Comparison of ENCODE assay signal across 21 mouse cellular contexts in genomic region chr13:75852027-75852426, GRCm38 (mm10). TPM values are rescaled to one million over a fixed set of nuclear protein-coding genes. Genes with fewer than 3 reads are reported as not detected.
DNase-seq lines count a peak whose midpoint lies in the region; ATAC-seq and TF ChIP-seq lines count a peak whose summit lies in the region.
"Had no signal": no experiment of that assay in that cellular context is flagged by ENCODE, and none has a peak within 500 bp of the region (broad histone marks: within the 10 kb centered on the region; RNA-seq: fewer than 3 reads in every experiment).

No protein-coding gene starts in this region.

- no peaks in the 10 kb centered on the region for H3K36me3 ChIP-seq in midbrain, embryonic 11.5 days (ENCODE audit: control insufficient read depth, insufficient read depth, low read length)
- no peaks in the 10 kb centered on the region for H3K36me3 ChIP-seq in midbrain, embryonic 14.5 days (ENCODE audit: control insufficient read depth, insufficient read depth, low read length)
- H3K36me3 ChIP-seq: embryonic facial prominence, embryonic 10.5 days; embryonic facial prominence, embryonic 12.5 days; forebrain, embryonic 15.5 days had no signal

- no peak for ATAC-seq in midbrain, embryonic 11.5 days (ENCODE audit: low FRiP score)
- no peak for ATAC-seq in midbrain, embryonic 14.5 days (ENCODE audit: low FRiP score, low TSS enrichment)
- peak; percentile 59 for ATAC-seq in activated CD4-positive, CD25-positive, alpha-beta regulatory T cell, adult 4 months
- peak; percentile 52 for ATAC-seq in inflammation-experienced regulatory T-cells, adult 6 months
- ATAC-seq: forebrain, embryonic 13.5 days; forebrain, embryonic 15.5 days; forebrain, postnatal 0 days; Patski had no signal

- no peak overlapping the region for H3K4me3 ChIP-seq in midbrain, embryonic 11.5 days (ENCODE audit: low read depth, low read length)
- H3K4me3 ChIP-seq in midbrain, embryonic 14.5 days (replicated peaks; ENCODE audit: low read depth, low read length), result no peak overlapping the region
- no peak overlapping the region for H3K4me3 ChIP-seq in cerebellum, adult 2 months (replicated peaks; ENCODE audit: insufficient read depth, low read depth, low read length)
- H3K4me3 ChIP-seq: embryonic facial prominence, embryonic 10.5 days; embryonic facial prominence, embryonic 12.5 days; forebrain, embryonic 13.5 days; forebrain, embryonic 15.5 days had no signal

- no peak overlapping the region for H3K27ac ChIP-seq in midbrain, embryonic 11.5 days (ENCODE audit: low read depth, low read length)
- H3K27ac ChIP-seq in midbrain, embryonic 14.5 days (replicated peaks; ENCODE audit: low read depth, low read length), result no peak overlapping the region
- no peak overlapping the region for H3K27ac ChIP-seq in cerebellum, adult 2 months (ENCODE audit: insufficient read depth, low read length)
- H3K27ac ChIP-seq: embryonic facial prominence, embryonic 10.5 days; embryonic facial prominence, embryonic 12.5 days; forebrain, embryonic 13.5 days; forebrain, embryonic 15.5 days had no signal

- no peaks in the 10 kb centered on the region for H3K27me3 ChIP-seq in midbrain, embryonic 11.5 days (ENCODE audit: control insufficient read depth, insufficient read depth, low read length)
- H3K27me3 ChIP-seq in midbrain, embryonic 14.5 days (ENCODE audit: control insufficient read depth, insufficient read depth, low read length), result no peaks in the 10 kb centered on the region
- no peaks in the 10 kb centered on the region for H3K27me3 ChIP-seq in cerebellum, adult 2 months (ENCODE audit: control insufficient read depth, insufficient read depth, low read length)
- H3K27me3 ChIP-seq: CH12.LX; embryonic facial prominence, embryonic 12.5 days; forebrain, embryonic 13.5 days; forebrain, embryonic 15.5 days; Patski had no signal

- no peaks in the 10 kb centered on the region for H3K9me3 ChIP-seq in midbrain, embryonic 11.5 days (ENCODE audit: control insufficient read depth, low read length)
- H3K9me3 ChIP-seq in midbrain, embryonic 14.5 days (ENCODE audit: control insufficient read depth, low read length), result no peaks in the 10 kb centered on the region
- H3K9me3 ChIP-seq: embryonic facial prominence, embryonic 12.5 days; forebrain, embryonic 13.5 days; forebrain, embryonic 15.5 days; G1E had no signal

- H3K4me1 ChIP-seq in midbrain, embryonic 11.5 days (ENCODE audit: control insufficient read depth, insufficient read depth, low read length), result no peaks in the 10 kb centered on the region
- no peaks in the 10 kb centered on the region for H3K4me1 ChIP-seq in midbrain, embryonic 14.5 days (ENCODE audit: control insufficient read depth, insufficient read depth, low read length)
- no peaks in the 10 kb centered on the region for H3K4me1 ChIP-seq in cerebellum, adult 2 months (ENCODE audit: control insufficient read depth, insufficient read depth, low read length)
- H3K4me1 ChIP-seq: embryonic facial prominence, embryonic 12.5 days; forebrain, embryonic 13.5 days; forebrain, embryonic 15.5 days had no signal

- no peak for TF ChIP-seq CTCF in cerebellum, adult 2 months (IDR thresholded peaks at IDR 0.05; ENCODE audit: borderline replicate concordance, insufficient read depth, low read depth, low read length)

- peak; percentile 39 for DNase-seq in midbrain, embryonic 11.5 days (ENCODE audit: low spot score, missing footprints)
- no peak for DNase-seq in midbrain, embryonic 14.5 days
- no peak for DNase-seq in cerebellum, adult 2 months
- DNase-seq in cerebellum, adult 11 months, result no peak
- DNase-seq: adrenal gland, adult 2 months; adrenal gland, postnatal 10 days; adrenal gland, postnatal 25 days; cerebellum, adult 18-20 months; cerebellum, adult 9-10 months; cerebellum, postnatal 10 days; cerebellum, postnatal 25 days; forebrain, postnatal 0 days had no signal

- 92% methylated on average over 4 of the region's 4 CpGs for WGBS in midbrain, embryonic 11.5 days
- WGBS in midbrain, embryonic 14.5 days, result 94% methylated on average over 4 of the region's 4 CpGs
- 98% methylated on average over 4 of the region's 4 CpGs for WGBS in cerebellum, adult 2 months

- TF ChIP-seq POLR2A in cerebellum, adult 2 months (IDR thresholded peaks at IDR 0.05; ENCODE audit: borderline replicate concordance, insufficient read depth, low read length), result no peak

- H3K4me2 ChIP-seq in midbrain, embryonic 11.5 days, result no peak overlapping the region
- no peak overlapping the region for H3K4me2 ChIP-seq in midbrain, embryonic 14.5 days (ENCODE audit: low read length)
- H3K4me2 ChIP-seq: embryonic facial prominence, embryonic 12.5 days; forebrain, embryonic 13.5 days; forebrain, embryonic 15.5 days had no signal

- no peak overlapping the region for H3K9ac ChIP-seq in midbrain, embryonic 11.5 days (ENCODE audit: low read length)
- H3K9ac ChIP-seq in midbrain, embryonic 14.5 days (replicated peaks; ENCODE audit: low read length), result no peak overlapping the region
- H3K9ac ChIP-seq: embryonic facial prominence, embryonic 12.5 days; forebrain, embryonic 13.5 days; forebrain, embryonic 15.5 days; forebrain, postnatal 0 days had no signal

RNA-seq across cellular contexts. Expression of gene Glrx, which starts 12.4 kb away (rescaled TPM):
- 30.8 and 31.3 TPM in 2 replicates for polyA plus RNA-seq in midbrain, embryonic 11.5 days (2014; fragmentation: Nextera tagmentation; extraction: Ambion mirVana)
- 40.7 and 48.3 TPM in 2 replicates for polyA plus RNA-seq in midbrain, embryonic 14.5 days (2014; fragmentation: Nextera tagmentation; extraction: Ambion mirVana)
- 100 to 1,000 TPM; 318 to 351 TPM for polyA plus RNA-seq in activated CD4-positive, CD25-positive, alpha-beta regulatory T cell, adult 4 months (2017; shearing (Covaris generic))
- 100 to 1,000 TPM; 230 to 500 (median 245) TPM for polyA plus RNA-seq in inflammation-experienced regulatory T-cells, adult 6 months (2017; shearing (Covaris generic))
- polyA plus RNA-seq in cerebellum, adult 2 months (2012; rRNA removed), result 68.6 and 80.1 TPM in 2 replicates

Comparison
In these comparisons a context has a peak if more than half of its experiments do, and no peak if none do; other contexts are left out.
1. ATAC-seq: peak in activated CD4-positive, CD25-positive, alpha-beta regulatory T cell, adult 4 months (single experiment) and inflammation-experienced regulatory T-cells, adult 6 months (single experiment); none in midbrain, embryonic 11.5 days (single experiment) and midbrain, embryonic 14.5 days (single experiment).